Mouse (Mus musculus) retina, embryonic 14.5 days (tissue): ENCODE results near the gene Map3k6.
A peak's percentile ranks its signal among the peaks of the same experiment; 100 is the strongest.

Source experiments
- DNase-seq: peaks from one replicate; pipeline ENCODE4 v3.0.0-alpha.2; 2015; ENCODE audit warnings: low spot score

Map3k6 gene

DNA sequence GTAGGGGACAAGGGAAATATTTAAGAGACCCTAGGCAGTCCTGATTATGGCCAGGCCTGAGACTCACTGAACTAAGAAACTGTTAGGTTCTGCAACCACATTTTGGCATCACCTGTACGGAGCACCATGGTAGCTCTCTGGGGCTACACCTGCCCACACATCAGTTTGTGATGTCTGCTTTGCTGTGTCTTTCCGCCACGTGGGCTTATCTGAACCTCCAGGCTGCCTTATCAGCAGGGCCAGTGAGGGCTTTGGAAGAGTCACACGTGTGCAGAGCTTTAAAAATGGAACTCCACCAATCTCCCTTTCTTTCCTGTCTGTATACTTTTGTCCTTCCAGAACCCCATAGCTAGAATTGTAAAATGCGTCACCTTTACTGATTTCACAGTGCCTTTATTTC, 45.3 kb downstream of the Map3k6 start:
- no peak for DNase-seq

- DNase-seq: no peak
These were observed 46.0 kb downstream of the Map3k6 start for GRCm38 (mm10) chr4:133286476-133287077.

GRCm38 (mm10) chr4:133291255-133291654, 50.6 kb downstream of the Map3k6 start:
- DNase-seq: no peak

DNA sequence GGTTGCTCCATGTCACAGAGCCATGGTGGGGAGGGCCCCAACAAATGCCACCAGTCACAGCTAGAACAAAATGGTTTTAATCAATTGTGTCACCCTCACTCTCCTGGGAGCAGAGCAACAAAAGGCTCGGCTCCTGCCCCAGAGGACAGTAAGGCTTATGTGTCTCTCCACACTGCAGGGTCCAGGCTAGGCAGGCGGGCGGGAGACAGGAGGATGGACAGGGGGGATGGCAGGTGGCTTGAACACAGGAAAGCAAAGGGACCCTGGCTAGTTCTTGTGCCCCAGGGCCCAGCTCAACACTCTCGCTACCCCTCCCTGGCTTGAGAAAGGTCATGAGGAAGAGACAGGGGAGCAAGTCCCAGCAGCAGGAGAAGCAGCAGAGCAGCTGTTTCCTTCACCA, 51.8 kb downstream of the Map3k6 start:
- peak; percentile 45 for DNase-seq

- DNase-seq: peak; percentile 65
These were observed 52.6 kb downstream of the Map3k6 start for GRCm38 (mm10) chr4:133292901-133293843.

- DNase-seq: no peak
These were observed 53.5 kb downstream of the Map3k6 start for GRCm38 (mm10) chr4:133294084-133294483.

- DNase-seq: no peak
These were observed 56.7 kb downstream of the Map3k6 start for GRCm38 (mm10) chr4:133297360-133297759.

GRCm38 (mm10) chr4:133297801-133298238, 57.2 kb downstream of the Map3k6 start:
- DNase-seq: peak; percentile 88

DNA sequence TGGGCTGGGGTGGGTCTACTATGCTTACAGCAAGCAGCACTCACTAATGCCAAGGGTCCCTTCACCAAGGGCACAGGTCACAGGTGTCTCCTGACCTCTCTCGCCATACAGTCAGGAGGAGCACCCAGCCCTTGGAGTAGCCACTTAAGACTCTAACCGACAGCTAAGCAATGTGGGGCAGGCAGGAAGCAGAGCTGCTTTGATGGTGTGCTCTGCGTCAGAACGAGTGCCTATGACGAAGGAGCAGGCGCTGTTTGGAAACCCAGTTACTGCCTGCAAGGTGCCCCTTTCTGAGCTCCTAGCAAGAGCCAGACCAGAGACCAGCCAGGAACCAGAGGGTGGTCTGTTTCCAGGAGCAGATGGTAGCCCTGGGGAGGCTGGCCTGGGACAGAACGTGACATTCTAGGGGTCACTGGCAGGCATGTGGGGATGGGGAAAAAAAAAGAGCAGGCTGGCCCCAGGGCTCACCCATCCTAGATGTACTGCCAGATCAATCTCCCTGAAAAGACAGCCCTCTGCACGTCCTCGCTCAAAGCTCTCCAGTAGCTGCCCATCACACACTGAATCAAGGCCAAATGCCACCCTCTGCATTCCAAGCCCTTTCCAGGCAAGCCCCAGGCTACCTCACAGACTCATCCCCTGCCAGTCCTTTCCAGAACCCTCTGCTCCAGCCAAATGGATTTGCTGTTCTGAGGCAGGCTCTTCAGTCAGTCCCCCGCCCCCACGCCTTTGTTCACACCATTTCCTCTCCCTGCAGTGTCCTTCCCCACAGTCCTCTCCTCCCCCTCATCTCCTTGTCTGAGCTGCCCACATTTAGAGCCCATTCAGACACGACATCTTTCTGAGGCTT, 58.1 kb downstream of the Map3k6 start:
- DNase-seq: no peak

- no peak for DNase-seq
These were observed 59.1 kb downstream of the Map3k6 start for GRCm38 (mm10) chr4:133299701-133300100.

GRCm38 (mm10) chr4:133300421-133300820, 59.8 kb downstream of the Map3k6 start:
- no peak for DNase-seq

GRCm38 (mm10) chr4:133301802-133302201, 61.2 kb downstream of the Map3k6 start:
- DNase-seq: peak; percentile 88
